Mouse (Mus musculus): Measurements from ENCODE around the gene Adamts2. TPM values are rescaled to one million over a fixed set of nuclear protein-coding genes. Genes with fewer than 3 reads are reported as not detected.

Gene Adamts2
- polyA plus RNA-seq, 1 experiment from 2014 or later = 0.65 TPM

- H3K4me3 ChIP-seq = no peak overlapping the region
- no peak overlapping the region for H3K9ac ChIP-seq
- H3K9me3 ChIP-seq (replicated peaks) = no peaks in the 10 kb centered on the region
- peak; percentile 68 for ATAC-seq
- peak overlapping the region; percentile 58 for H3K27ac ChIP-seq
- H3K4me2 ChIP-seq = no peak overlapping the region
- 21% methylated on average over 3 of the region's 3 CpGs for WGBS
- H3K27me3 ChIP-seq = no peaks in the 10 kb centered on the region
- peaks cover 32% of the 10 kb centered on the region for H3K4me1 ChIP-seq
- no peaks in the 10 kb centered on the region for H3K36me3 ChIP-seq (ENCODE audit: poor library complexity, severe bottlenecking)
Measured at GRCm38 (mm10) chr11:50628915-50629314, 27.0 kb downstream of the Adamts2 start.

GRCm38 (mm10) chr11:50630462-50630861 lies 28.6 kb downstream of the Adamts2 start:
- Histone ChIP-seq H3K9me3 (replicated peaks) (no peaks in the 10 kb centered on the region), H3K36me3 (ENCODE audit: poor library complexity, severe bottlenecking) (no peaks in the 10 kb centered on the region), H3K4me1 (peaks cover 22% of the 10 kb centered on the region), H3K4me2 (no peak overlapping the region), H3K27me3 (no peaks in the 10 kb centered on the region), H3K27ac (no peak overlapping the region), H3K4me3 (no peak overlapping the region), H3K9ac (no peak overlapping the region)
- WGBS = 80% methylated on average over 2 of the region's 2 CpGs
- ATAC-seq = no peak

GRCm38 (mm10) chr11:50632270-50632669 lies 30.4 kb downstream of the Adamts2 start:
- ATAC-seq = peak; percentile 79
- H3K27ac ChIP-seq = no peak overlapping the region
- WGBS = 50% methylated on average over 4 of the region's 4 CpGs

GRCm38 (mm10) chr11:50635051-50635590 lies 33.2 kb downstream of the Adamts2 start:
- Histone ChIP-seq H3K9ac (no peak overlapping the region), H3K9me3 (replicated peaks) (no peaks in the 10 kb centered on the region), H3K27ac (no peak overlapping the region), H3K4me2 (no peak overlapping the region), H3K27me3 (no peaks in the 10 kb centered on the region), H3K36me3 (ENCODE audit: poor library complexity, severe bottlenecking) (no peaks in the 10 kb centered on the region), H3K4me1 (peaks cover 5% of the 10 kb centered on the region; the same call in 1 of the 2 replicates), H3K4me3 (no peak overlapping the region)
- 92% methylated on average over 2 of the region's 2 CpGs for WGBS
- ATAC-seq = no peak

More at GRCm38 (mm10) chr11:50632270-50632669, 30.4 kb downstream of the Adamts2 start:
- no peak overlapping the region for H3K4me2 ChIP-seq
- no peak overlapping the region for H3K9ac ChIP-seq
- H3K4me1 ChIP-seq = peaks cover 22% of the 10 kb centered on the region
- H3K4me3 ChIP-seq = no peak overlapping the region
- no peaks in the 10 kb centered on the region for H3K27me3 ChIP-seq
- no peaks in the 10 kb centered on the region for H3K36me3 ChIP-seq (ENCODE audit: poor library complexity, severe bottlenecking)
- H3K9me3 ChIP-seq (replicated peaks) = no peaks in the 10 kb centered on the region

GRCm38 (mm10) chr11:50637026-50637425 lies 35.1 kb downstream of the Adamts2 start:
- ATAC-seq = no peak
- no peak overlapping the region for H3K27ac ChIP-seq
- WGBS = 92% methylated on average over 11 of the region's 11 CpGs
- no peaks in the 10 kb centered on the region for H3K36me3 ChIP-seq (ENCODE audit: poor library complexity, severe bottlenecking)
- H3K4me2 ChIP-seq = no peak overlapping the region
- H3K4me3 ChIP-seq = no peak overlapping the region
- no peaks in the 10 kb centered on the region for H3K27me3 ChIP-seq
- no peaks in the 10 kb centered on the region for H3K9me3 ChIP-seq (replicated peaks)
- H3K4me1 ChIP-seq = peaks cover 5% of the 10 kb centered on the region; the same call in 1 of the 2 replicates
- H3K9ac ChIP-seq = no peak overlapping the region

GRCm38 (mm10) chr11:50638197-50638867 lies 36.4 kb downstream of the Adamts2 start:
- H3K4me3 ChIP-seq = no peak overlapping the region
- H3K9me3 ChIP-seq (replicated peaks) = no peaks in the 10 kb centered on the region
- no peaks in the 10 kb centered on the region for H3K36me3 ChIP-seq (ENCODE audit: poor library complexity, severe bottlenecking)
- WGBS = 93% methylated on average over 13 of the region's 13 CpGs
- no peaks in the 10 kb centered on the region for H3K27me3 ChIP-seq
- no peak overlapping the region for H3K27ac ChIP-seq
- H3K9ac ChIP-seq = no peak overlapping the region
- H3K4me2 ChIP-seq = no peak overlapping the region
- ATAC-seq = no peak
- H3K4me1 ChIP-seq = no peaks in the 10 kb centered on the region

GRCm38 (mm10) chr11:50638868-50639220 lies 37.0 kb downstream of the Adamts2 start:
- H3K27ac ChIP-seq = no peak overlapping the region
- H3K9ac ChIP-seq = no peak overlapping the region
- H3K36me3 ChIP-seq (ENCODE audit: poor library complexity, severe bottlenecking) = no peaks in the 10 kb centered on the region
- no peak for ATAC-seq
- H3K9me3 ChIP-seq (replicated peaks) = no peaks in the 10 kb centered on the region
- no peak overlapping the region for H3K4me3 ChIP-seq
- no peaks in the 10 kb centered on the region for H3K27me3 ChIP-seq
- H3K4me2 ChIP-seq = no peak overlapping the region
- no peaks in the 10 kb centered on the region for H3K4me1 ChIP-seq
- 82% methylated on average over 3 of the region's 3 CpGs for whole genome bisulfite sequencing

- 93% methylated on average over 3 of the region's 3 CpGs for WGBS
- Histone ChIP-seq H3K4me1 (no peaks in the 10 kb centered on the region), H3K27me3 (no peaks in the 10 kb centered on the region), H3K4me2 (no peak overlapping the region), H3K27ac (no peak overlapping the region), H3K36me3 (ENCODE audit: poor library complexity, severe bottlenecking) (no peaks in the 10 kb centered on the region), H3K4me3 (no peak overlapping the region), H3K9me3 (replicated peaks) (no peaks in the 10 kb centered on the region; the same call in 1 of the 2 replicates), H3K9ac (no peak overlapping the region)
- no peak for ATAC-seq
Measured at GRCm38 (mm10) chr11:50642583-50642982, 40.7 kb downstream of the Adamts2 start.

- no peak overlapping the region for H3K27ac ChIP-seq
- no peak for ATAC-seq
- no peak overlapping the region for H3K4me2 ChIP-seq
- no peak overlapping the region for H3K4me3 ChIP-seq
- 64% methylated on average over 4 of the region's 4 CpGs for WGBS
- no peaks in the 10 kb centered on the region for H3K36me3 ChIP-seq (ENCODE audit: poor library complexity, severe bottlenecking)
- H3K4me1 ChIP-seq = no peaks in the 10 kb centered on the region
- no peak overlapping the region for H3K9ac ChIP-seq
- no peaks in the 10 kb centered on the region for H3K27me3 ChIP-seq
- peaks cover 7% of the 10 kb centered on the region; the same call in 1 of the 2 replicates for H3K9me3 ChIP-seq (replicated peaks)
Measured at GRCm38 (mm10) chr11:50646148-50646547, 44.3 kb downstream of the Adamts2 start.

GRCm38 (mm10) chr11:50648143-50648807 lies 46.4 kb downstream of the Adamts2 start:
- peaks cover 7% of the 10 kb centered on the region; the same call in 1 of the 2 replicates for H3K9me3 ChIP-seq (replicated peaks)
- no peak for ATAC-seq
- no peak overlapping the region for H3K4me2 ChIP-seq
- no peaks in the 10 kb centered on the region for H3K36me3 ChIP-seq (ENCODE audit: poor library complexity, severe bottlenecking)
- 93% methylated on average over 4 of the region's 4 CpGs for WGBS
- H3K4me1 ChIP-seq = no peaks in the 10 kb centered on the region
- H3K4me3 ChIP-seq = no peak overlapping the region
- H3K9ac ChIP-seq = no peak overlapping the region
- H3K27me3 ChIP-seq = no peaks in the 10 kb centered on the region
- no peak overlapping the region for H3K27ac ChIP-seq

- no peaks in the 10 kb centered on the region for H3K36me3 ChIP-seq (ENCODE audit: poor library complexity, severe bottlenecking)
- 92% methylated on average over 2 of the region's 2 CpGs for WGBS
- no peaks in the 10 kb centered on the region for H3K4me1 ChIP-seq
- H3K9me3 ChIP-seq (replicated peaks) = peaks cover 7% of the 10 kb centered on the region; the same call in 1 of the 2 replicates
- H3K4me2 ChIP-seq = no peak overlapping the region
- no peak for ATAC-seq
- no peaks in the 10 kb centered on the region for H3K27me3 ChIP-seq
- no peak overlapping the region for H3K27ac ChIP-seq
- H3K4me3 ChIP-seq = no peak overlapping the region
- H3K9ac ChIP-seq = no peak overlapping the region
Measured at GRCm38 (mm10) chr11:50650037-50650436, 48.2 kb downstream of the Adamts2 start.

GRCm38 (mm10) chr11:50653746-50654431 lies 52.0 kb downstream of the Adamts2 start:
- 86% methylated on average over 9 of the region's 9 CpGs for WGBS

More at GRCm38 (mm10) chr11:50653746-50654431, 52.0 kb downstream of the Adamts2 start:
- Histone ChIP-seq H3K9ac (no peak overlapping the region), H3K4me2 (no peak overlapping the region), H3K36me3 (ENCODE audit: poor library complexity, severe bottlenecking) (no peaks in the 10 kb centered on the region), H3K27ac (no peak overlapping the region), H3K4me3 (no peak overlapping the region), H3K27me3 (no peaks in the 10 kb centered on the region), H3K4me1 (peaks cover 1% of the 10 kb centered on the region; the same call in 1 of the 2 replicates), H3K9me3 (replicated peaks) (no peaks in the 10 kb centered on the region)
- no peak for ATAC-seq
